Mouse (Mus musculus) telencephalon, adult 2 months (tissue): ENCODE measurements around the gene Itga1.
A peak's percentile ranks its signal among the peaks of the same experiment; 100 is the strongest.

Source experiments
- DNase-seq: peaks from one replicate; pipeline ENCODE4 v3.0.0-alpha.2; 2011; ENCODE audit warnings: low read depth, low spot score

The Itga1 gene

DNA sequence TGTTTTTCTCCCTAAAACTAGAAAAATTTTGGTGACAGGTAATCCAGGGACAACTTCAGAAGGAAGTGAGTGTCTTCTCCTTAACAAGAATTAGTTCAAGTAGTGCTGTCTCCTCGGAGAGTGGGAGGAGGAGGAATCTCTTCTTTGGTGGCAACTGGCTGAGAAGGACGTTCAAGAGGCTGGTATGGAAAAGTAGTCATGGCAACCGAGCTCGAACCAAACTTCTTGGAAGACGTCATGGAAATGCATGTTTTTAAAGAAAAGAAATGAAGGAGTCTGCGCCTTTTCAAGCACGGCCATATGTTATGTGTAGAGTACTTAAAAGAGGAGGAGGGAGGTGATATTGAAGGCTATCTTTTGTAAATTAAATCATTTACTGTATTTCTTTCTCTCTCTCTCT, 49.2 kb downstream of the Itga1 start:
- peak; percentile 74 for DNase-seq

GRCm38 (mm10) chr13:115050660-115051559, 50.9 kb downstream of the Itga1 start:
- no peak for DNase-seq

- DNase-seq = no peak
Measured at GRCm38 (mm10) chr13:115042652-115043051, 59.1 kb downstream of the Itga1 start.

DNA sequence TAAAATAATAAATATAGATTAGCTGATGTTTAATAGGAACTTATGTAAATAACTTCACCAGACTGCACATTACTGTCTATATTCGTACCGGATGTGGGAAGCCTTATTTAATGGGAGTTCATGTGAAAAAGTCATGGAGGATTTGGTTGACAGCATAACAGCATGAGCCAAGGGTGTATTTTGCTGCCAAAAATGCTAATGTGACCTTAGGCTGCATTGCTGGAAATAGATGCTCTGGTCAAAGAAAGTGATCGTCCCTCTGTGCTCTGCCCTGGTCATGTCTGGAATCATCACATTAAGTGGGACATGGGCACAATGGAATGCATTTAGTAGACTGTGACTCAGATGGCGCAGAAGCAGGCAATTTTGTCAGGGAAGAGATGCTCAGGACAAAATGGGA, 64.5 kb downstream of the Itga1 start:
- DNase-seq = no peak

DNA sequence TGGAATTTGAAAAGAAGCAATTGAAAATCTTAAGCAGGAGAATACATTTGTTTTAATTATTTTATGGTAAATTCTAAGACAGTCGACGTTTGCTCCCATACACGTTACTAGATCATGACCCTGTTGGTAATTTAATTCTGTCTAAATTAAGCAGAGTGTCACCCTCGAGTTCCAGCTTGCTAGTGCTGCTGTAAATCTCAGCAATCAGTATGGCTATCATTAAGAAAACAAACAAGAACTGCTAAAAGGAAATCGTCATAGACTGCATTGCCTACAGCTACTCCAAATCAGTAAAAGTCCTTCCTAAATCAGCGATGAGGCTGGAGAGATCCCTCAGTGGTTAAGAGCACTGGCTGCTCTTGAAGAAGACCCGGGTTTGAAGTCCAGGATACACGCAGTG, 66.4 kb downstream of the Itga1 start:
- no peak for DNase-seq

GRCm38 (mm10) chr13:115033135-115033534, 68.6 kb downstream of the Itga1 start:
- no peak for DNase-seq

GRCm38 (mm10) chr13:115031177-115032000, 70.4 kb downstream of the Itga1 start:
- no peak for DNase-seq

DNA sequence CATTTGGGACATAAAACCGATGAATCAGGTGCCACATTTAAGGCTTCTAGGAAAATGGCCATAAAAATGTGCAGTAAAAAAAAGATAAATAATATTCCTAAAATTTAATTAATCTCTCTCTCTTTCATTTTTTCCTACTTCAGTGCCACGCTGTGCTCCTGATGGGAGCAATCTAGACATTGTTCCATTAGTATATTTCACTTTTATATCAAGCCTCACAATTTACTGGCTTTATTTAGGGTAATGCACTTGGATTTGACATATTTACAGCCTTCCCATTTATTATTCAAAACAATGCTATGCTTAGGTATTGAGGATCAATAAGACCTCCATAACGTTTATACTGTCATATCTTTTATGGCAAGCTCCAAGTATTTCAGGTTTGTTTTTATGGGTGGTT, 76.4 kb downstream of the Itga1 start:
- DNase-seq = no peak

DNA sequence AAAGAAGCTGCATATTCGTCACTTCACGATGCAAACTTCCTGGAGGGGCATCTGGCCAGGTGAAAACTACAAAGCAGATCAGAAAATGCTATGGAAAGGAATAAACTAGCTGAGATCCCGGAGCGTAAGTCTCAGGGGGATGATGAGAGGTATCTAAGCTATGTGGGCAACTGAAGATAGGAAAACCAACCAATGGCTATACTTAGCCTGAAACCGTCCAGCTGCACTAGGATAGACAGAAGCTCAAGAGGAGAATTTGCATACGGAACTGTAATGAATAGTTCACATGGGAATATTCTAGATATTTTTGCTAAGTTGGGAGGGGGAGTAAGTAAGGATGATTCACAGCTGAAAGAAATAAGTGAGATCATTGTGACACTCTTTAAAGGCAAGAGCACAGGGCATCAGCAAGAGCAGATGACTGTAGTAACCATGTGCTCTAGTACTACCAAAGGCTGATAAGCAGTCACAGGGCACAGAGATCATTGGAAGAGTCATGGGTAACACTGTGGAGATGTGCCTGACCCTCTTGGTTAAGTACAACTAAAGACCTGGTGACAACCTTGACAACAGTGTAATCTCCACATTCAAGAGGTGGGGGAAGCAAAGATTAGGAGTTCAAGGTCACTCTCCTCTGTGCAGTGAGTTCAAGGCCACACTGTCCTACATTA, 79.5 kb downstream of the Itga1 start:
- DNase-seq = no peak

- no peak for DNase-seq
Measured at GRCm38 (mm10) chr13:115021411-115021810, 80.4 kb downstream of the Itga1 start.

- DNase-seq = no peak
Measured at GRCm38 (mm10) chr13:115020727-115021126, 81.0 kb downstream of the Itga1 start.

GRCm38 (mm10) chr13:115017545-115017944, 84.2 kb downstream of the Itga1 start:
- DNase-seq = no peak

GRCm38 (mm10) chr13:115011547-115011946, 90.2 kb downstream of the Itga1 start:
- DNase-seq = no peak

GRCm38 (mm10) chr13:115006213-115006835, 95.4 kb downstream of the Itga1 start:
- DNase-seq = no peak

GRCm38 (mm10) chr13:115005342-115005741, 96.4 kb downstream of the Itga1 start:
- DNase-seq = no peak

GRCm38 (mm10) chr13:115003444-115004053, 98.2 kb downstream of the Itga1 start:
- no peak for DNase-seq

GRCm38 (mm10) chr13:115002837-115003236, 98.9 kb downstream of the Itga1 start:
- DNase-seq = no peak

GRCm38 (mm10) chr13:115002155-115002554, 99.6 kb downstream of the Itga1 start:
- DNase-seq = no peak

- no peak for DNase-seq
Measured at GRCm38 (mm10) chr13:114999582-114999981, 102.2 kb downstream of the Itga1 start.

DNA sequence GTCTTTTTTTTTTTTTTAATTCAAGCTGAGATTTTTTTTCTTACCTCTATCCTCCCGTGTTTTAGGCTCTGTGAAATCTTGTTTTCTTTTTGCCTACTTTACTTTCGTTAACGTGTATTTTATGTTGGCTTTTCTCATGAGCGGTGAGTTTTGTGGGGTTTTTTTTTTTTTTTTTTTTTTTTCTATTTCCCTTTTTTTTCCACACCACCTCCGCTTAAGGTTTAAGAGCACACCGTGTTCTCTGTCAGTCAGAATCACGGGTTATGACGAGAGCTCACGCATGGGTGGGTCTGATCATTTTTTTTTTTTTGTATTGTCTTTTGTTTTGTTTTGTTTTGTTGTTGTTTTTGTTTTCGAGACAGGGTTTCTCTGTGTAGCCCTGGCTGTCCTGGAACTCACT, 103.7 kb downstream of the Itga1 start:
- DNase-seq = no peak
